Mouse (Mus musculus) stomach, embryonic 14.5 days (tissue): Measurements from ENCODE around the gene Pcbp4. TPM values are rescaled to one million over a fixed set of nuclear protein-coding genes. Genes with fewer than 3 reads are reported as not detected.

Source experiments
- ATAC-seq: fragments of 200-750 bp; cut with Nextera tagmentation; 2 replicates; pipeline ENCODE4 v1.8.0; 2017; ENCODE audit warnings: low read depth, moderate TSS enrichment; ENCODE audit not compliant: insufficient number of reproducible peaks, insufficient read depth, low FRiP score
- H3K27ac ChIP-seq: fragments of 300-500 bp; sonication (generic); 2 replicates; pipeline ENCODE4 v1.5.1; 2014; ENCODE audit warnings: mild to moderate bottlenecking, low read length, moderate library complexity, mixed read lengths
- H3K27me3 ChIP-seq: fragments of 300-500 bp; sonication (generic); 2 replicates; pipeline ENCODE4 v1.6.1; 2014; ENCODE audit warnings: low read length, control low read depth, mixed read lengths; ENCODE audit not compliant: control insufficient read depth, insufficient read depth
- H3K36me3 ChIP-seq: fragments of 300-500 bp; sonication (generic); 2 replicates; pipeline ENCODE4 v1.6.1; 2014; ENCODE audit warnings: mild to moderate bottlenecking, control low read depth, low read length, moderate library complexity, mixed read lengths; ENCODE audit not compliant: control insufficient read depth, insufficient read depth
- H3K4me1 ChIP-seq: fragments of 300-500 bp; sonication (generic); 2 replicates; pipeline ENCODE4 v1.6.1; 2014; ENCODE audit warnings: low read length, control low read depth, mixed read lengths; ENCODE audit not compliant: control insufficient read depth, insufficient read depth
- H3K4me2 ChIP-seq: fragments of 300-500 bp; sonication (generic); replicated peaks from 2 replicates; pipeline ENCODE4 v1.6.1; 2014; ENCODE audit warnings: low read depth, low read length, control low read depth
- H3K4me3 ChIP-seq: fragments of 300-500 bp; sonication (generic); 2 replicates; pipeline ENCODE4 v1.5.1; 2014; ENCODE audit warnings: low read depth, low read length, control low read depth
- H3K9ac ChIP-seq: fragments of 300-500 bp; sonication (generic); replicated peaks from 2 replicates; pipeline ENCODE4 v1.6.1; 2014; ENCODE audit warnings: low read depth, mild to moderate bottlenecking, control low read depth, low read length, moderate library complexity, mixed read lengths
- H3K9me3 ChIP-seq: fragments of 300-500 bp; sonication (generic); 2 replicates; pipeline ENCODE4 v1.6.1; 2016; ENCODE audit warnings: low read depth, low read length, control low read depth; ENCODE audit not compliant: control insufficient read depth
- WGBS: fragments of 180-500 bp; shearing (Covaris S2); extraction: QIAGEN DNeasy Blood & Tissue Kit; methylation state at CpG from one replicate; pipeline ENCODE4 v1.1.7; 2014; 5-methylcytosine and 5-hydroxymethylcytosine counted together
- polyA plus RNA-seq: library from polyadenylated mRNA; unstranded; fragments of >200 nt; fragmentation: Nextera tagmentation; extraction: Ambion mirVana; gene quantifications from 2 replicates; pipeline ENCODE4 v1.2.1, GENCODE M21; 2014

Gene Pcbp4
- polyA plus RNA-seq: 60.9 and 61.2 TPM in 2 replicates

GRCm38 (mm10) chr9:106453271-106454070 lies at the start of gene Pcbp4:
TSS of gene Pcbp4 (plus strand) at chr9:106453291.
- Histone ChIP-seq H3K4me3 (peak within 1 kb of the TSS; percentile 76), H3K27ac (peak within 1 kb of the TSS; percentile 82; the same call in 1 of the 2 replicates), H3K4me1 (peaks cover 62% of the 10 kb centered on the region), H3K27me3 (no peaks in the 10 kb centered on the region), H3K9ac (peak within 1 kb of the TSS; percentile 67), H3K36me3 (no peaks in the 10 kb centered on the region), H3K4me2 (peak within 1 kb of the TSS; percentile 92), H3K9me3 (no peaks in the 10 kb centered on the region)
- under 1% methylated on average over 56 of the region's 74 CpGs for WGBS
- peak; percentile 65 for ATAC-seq

GRCm38 (mm10) chr9:106405275-106405674 lies 47.8 kb upstream of the Pcbp4 start:
- no peaks in the 10 kb centered on the region for H3K36me3 ChIP-seq
- no peaks in the 10 kb centered on the region for H3K27me3 ChIP-seq
- ATAC-seq: no peak
- 14% methylated on average over 6 of the region's 6 CpGs for WGBS
- 0 out of 2 replicates have a peak, but pooled peaks cover 6% of the 10 kb centered on the region for H3K4me1 ChIP-seq
- no peaks in the 10 kb centered on the region for H3K9me3 ChIP-seq
- H3K4me2 ChIP-seq: no peak overlapping the region
- H3K27ac ChIP-seq: no peak overlapping the region
- no peak overlapping the region for H3K4me3 ChIP-seq
- no peak overlapping the region for H3K9ac ChIP-seq

GRCm38 (mm10) chr9:106406443-106407078 lies 46.5 kb upstream of the Pcbp4 start:
- Histone ChIP-seq H3K9me3 (no peaks in the 10 kb centered on the region), H3K4me2 (no peak overlapping the region), H3K9ac (no peak overlapping the region), H3K36me3 (no peaks in the 10 kb centered on the region), H3K27ac (no peak overlapping the region), H3K4me1 (0 out of 2 replicates have a peak, but pooled peaks cover 6% of the 10 kb centered on the region), H3K4me3 (no peak overlapping the region), H3K27me3 (no peaks in the 10 kb centered on the region)
- 41% methylated on average over 8 of the region's 8 CpGs for WGBS
- peak; percentile 25; the same call in 1 of the 2 replicates for ATAC-seq

- no peaks in the 10 kb centered on the region for H3K9me3 ChIP-seq
- 100% methylated on average over 4 of the region's 4 CpGs for WGBS
- H3K4me2 ChIP-seq: no peak overlapping the region
- H3K4me3 ChIP-seq: no peak overlapping the region
- H3K27ac ChIP-seq: no peak overlapping the region
- H3K9ac ChIP-seq: no peak overlapping the region
- no peak for ATAC-seq
- H3K27me3 ChIP-seq: no peaks in the 10 kb centered on the region
- H3K4me1 ChIP-seq: 0 out of 2 replicates have a peak, but pooled peaks cover 6% of the 10 kb centered on the region
- H3K36me3 ChIP-seq: no peaks in the 10 kb centered on the region
Observed at GRCm38 (mm10) chr9:106409096-106409495, 44.0 kb upstream of the Pcbp4 start.

- ATAC-seq: no peak
- H3K4me1 ChIP-seq: 0 out of 2 replicates have a peak, but pooled peaks cover 3% of the 10 kb centered on the region
- no peaks in the 10 kb centered on the region for H3K27me3 ChIP-seq
- H3K36me3 ChIP-seq: no peaks in the 10 kb centered on the region
- WGBS: 81% methylated on average over 2 of the region's 2 CpGs
- H3K4me3 ChIP-seq: no peak overlapping the region
- H3K9me3 ChIP-seq: no peaks in the 10 kb centered on the region
- H3K4me2 ChIP-seq: no peak overlapping the region
- H3K9ac ChIP-seq: no peak overlapping the region
- no peak overlapping the region for H3K27ac ChIP-seq
Observed at GRCm38 (mm10) chr9:106410086-106410650, 42.9 kb upstream of the Pcbp4 start.

- no peak overlapping the region for H3K9ac ChIP-seq
- H3K9me3 ChIP-seq: no peaks in the 10 kb centered on the region
- no peak for ATAC-seq
- WGBS: 58% methylated on average over 9 of the region's 9 CpGs
- H3K36me3 ChIP-seq: no peaks in the 10 kb centered on the region
- H3K4me3 ChIP-seq: no peak overlapping the region
- no peak overlapping the region for H3K4me2 ChIP-seq
- H3K27me3 ChIP-seq: no peaks in the 10 kb centered on the region
- H3K4me1 ChIP-seq: no peaks in the 10 kb centered on the region
- no peak overlapping the region for H3K27ac ChIP-seq
Observed at GRCm38 (mm10) chr9:106411091-106411594, 41.9 kb upstream of the Pcbp4 start.

- WGBS: 65% methylated on average over 6 of the region's 6 CpGs
- H3K9ac ChIP-seq: no peak overlapping the region
- H3K27me3 ChIP-seq: no peaks in the 10 kb centered on the region
- H3K27ac ChIP-seq: no peak overlapping the region
- H3K4me3 ChIP-seq: no peak overlapping the region
- no peaks in the 10 kb centered on the region for H3K36me3 ChIP-seq
- H3K4me2 ChIP-seq: no peak overlapping the region
- no peak for ATAC-seq
- H3K9me3 ChIP-seq: no peaks in the 10 kb centered on the region
- no peaks in the 10 kb centered on the region for H3K4me1 ChIP-seq
Observed at GRCm38 (mm10) chr9:106411729-106412128, 41.4 kb upstream of the Pcbp4 start.

- no peaks in the 10 kb centered on the region for H3K4me1 ChIP-seq
- ATAC-seq: no peak
- H3K27ac ChIP-seq: no peak overlapping the region
- H3K4me3 ChIP-seq: no peak overlapping the region
- H3K36me3 ChIP-seq: no peaks in the 10 kb centered on the region
- WGBS: 73% methylated on average over 3 of the region's 3 CpGs
- H3K9me3 ChIP-seq: no peaks in the 10 kb centered on the region
- H3K9ac ChIP-seq: no peak overlapping the region
- H3K27me3 ChIP-seq: no peaks in the 10 kb centered on the region
- no peak overlapping the region for H3K4me2 ChIP-seq
Observed at GRCm38 (mm10) chr9:106412210-106412609, 40.9 kb upstream of the Pcbp4 start.
